Mouse (Mus musculus): Measurements from ENCODE around the gene Rbm25.

DNA sequence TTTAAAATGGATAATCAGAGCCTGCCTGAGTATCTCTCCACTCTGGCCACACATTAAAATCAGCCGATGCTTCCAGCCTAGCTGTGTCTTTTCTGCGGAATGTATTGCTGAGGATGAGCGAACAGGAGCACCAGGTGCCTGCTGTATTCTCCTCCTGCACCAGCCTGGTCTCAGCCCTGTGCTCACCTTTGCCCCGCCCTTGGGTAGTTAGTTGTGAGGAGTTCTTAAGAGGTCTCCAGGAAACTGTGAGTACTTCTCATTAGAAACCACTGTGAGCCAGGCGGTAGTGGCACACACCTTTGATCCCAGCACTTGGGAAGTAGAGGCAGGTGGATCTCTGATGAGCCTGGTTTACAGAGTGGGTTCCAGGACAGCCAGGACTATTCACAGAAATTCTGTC lies 101.2 kb downstream of the Rbm25 start:
- no peak for TF ChIP-seq CTCF (IDR thresholded peaks at IDR 0.05)
- TF ChIP-seq EP300 (IDR thresholded peaks at IDR 0.05; ENCODE audit: insufficient read depth, low read depth, low read length): no peak
- no peak for TF ChIP-seq POLR2A (IDR thresholded peaks at IDR 0.05; ENCODE audit: insufficient read depth, low read depth, low read length)

Data from heart, adult 2 months (tissue).